Mouse (Mus musculus) kidney, embryonic 14.5 days (tissue): Measurements from ENCODE around the gene Ptpn11. TPM values are rescaled to one million over a fixed set of nuclear protein-coding genes. Genes with fewer than 3 reads are reported as not detected.
A peak's percentile ranks its signal among the peaks of the same experiment; 100 is the strongest.

Experiments
- ATAC-seq: fragments of 200-750 bp; cut with Nextera tagmentation; 2 replicates; pipeline ENCODE4 v1.8.0; 2017; ENCODE audit warnings: moderate number of reproducible peaks, mild to moderate bottlenecking, moderate TSS enrichment, moderate library complexity; ENCODE audit not compliant: low FRiP score, low TSS enrichment
- H3K27ac ChIP-seq: fragments of 300-500 bp; sonication (generic); 2 replicates; pipeline ENCODE4 v1.5.1; 2014; ENCODE audit warnings: low read depth, mild to moderate bottlenecking, low read length, moderate library complexity, mixed read lengths
- H3K27me3 ChIP-seq: fragments of 300-500 bp; sonication (generic); 2 replicates; pipeline ENCODE4 v1.6.1; 2014; ENCODE audit warnings: mild to moderate bottlenecking, low read length; ENCODE audit not compliant: control insufficient read depth, insufficient read depth
- H3K36me3 ChIP-seq: fragments of 300-500 bp; sonication (generic); 2 replicates; pipeline ENCODE4 v1.6.1; 2014; ENCODE audit warnings: low read length, mixed read lengths; ENCODE audit not compliant: control insufficient read depth, insufficient read depth
- H3K4me1 ChIP-seq: fragments of 300-500 bp; sonication (generic); 2 replicates; pipeline ENCODE4 v1.6.1; 2014; ENCODE audit warnings: low read length, mixed read lengths; ENCODE audit not compliant: control insufficient read depth, insufficient read depth
- H3K4me2 ChIP-seq: fragments of 300-500 bp; sonication (generic); replicated peaks from 2 replicates; pipeline ENCODE4 v1.6.1; 2014; ENCODE audit warnings: low read depth, mild to moderate bottlenecking, low read length
- H3K4me3 ChIP-seq: fragments of 300-500 bp; sonication (generic); 2 replicates; pipeline ENCODE4 v1.5.1; 2014; ENCODE audit warnings: mild to moderate bottlenecking, low read length
- H3K9ac ChIP-seq: fragments of 300-500 bp; sonication (generic); 2 replicates; pipeline ENCODE4 v1.6.1; 2014; ENCODE audit warnings: low read depth, mild to moderate bottlenecking, low read length, moderate library complexity
- H3K9me3 ChIP-seq: fragments of 300-500 bp; sonication (generic); 2 replicates; pipeline ENCODE4 v1.6.1; 2016; ENCODE audit warnings: low read length; ENCODE audit not compliant: control insufficient read depth
- WGBS: fragments of 180-500 bp; shearing (Covaris S2); extraction: QIAGEN DNeasy Blood & Tissue Kit; methylation state at CpG from one replicate; pipeline ENCODE4 v1.1.7; 2014; 5-methylcytosine and 5-hydroxymethylcytosine counted together
- polyA plus RNA-seq: library from polyadenylated mRNA; unstranded; fragments of >200 nt; fragmentation: Nextera tagmentation; extraction: Ambion mirVana; gene quantifications from 2 replicates; pipeline ENCODE4 v1.2.1, GENCODE M21; 2014

Ptpn11 gene
- polyA plus RNA-seq, 1 experiment from 2014 or later, result 26.5 TPM

DNA sequence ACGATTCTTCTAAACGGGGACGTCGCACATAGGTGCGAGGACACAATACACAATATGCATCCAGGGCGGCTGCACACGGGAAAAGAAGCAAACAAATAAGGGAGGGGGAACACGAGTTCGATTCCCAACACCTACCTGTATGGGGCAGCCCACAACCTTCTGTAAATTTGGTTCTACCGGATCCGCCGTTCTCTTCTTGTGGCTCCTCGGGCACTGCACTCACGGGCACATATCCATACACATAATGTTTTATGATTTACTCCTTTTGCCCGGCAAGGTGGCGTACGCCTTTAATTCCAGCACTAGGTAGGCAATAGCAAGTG, 348 bp upstream of the Ptpn11 start:
- 9% methylated on average over 17 of the region's 17 CpGs for WGBS
- H3K4me2 ChIP-seq, result peak overlapping the region; percentile 58
- H3K27me3 ChIP-seq, result no peaks in the 10 kb centered on the region
- H3K9ac ChIP-seq, result peak overlapping the region; percentile 95
- no peak for ATAC-seq
- H3K9me3 ChIP-seq, result no peaks in the 10 kb centered on the region
- H3K4me1 ChIP-seq, result peaks cover 3% of the 10 kb centered on the region; the same call in 1 of the 2 replicates
- H3K36me3 ChIP-seq, result no peaks in the 10 kb centered on the region
- peak overlapping the region; percentile 62; the same call in 1 of the 2 replicates for H3K27ac ChIP-seq
- peak overlapping the region; percentile 96 for H3K4me3 ChIP-seq

DNA sequence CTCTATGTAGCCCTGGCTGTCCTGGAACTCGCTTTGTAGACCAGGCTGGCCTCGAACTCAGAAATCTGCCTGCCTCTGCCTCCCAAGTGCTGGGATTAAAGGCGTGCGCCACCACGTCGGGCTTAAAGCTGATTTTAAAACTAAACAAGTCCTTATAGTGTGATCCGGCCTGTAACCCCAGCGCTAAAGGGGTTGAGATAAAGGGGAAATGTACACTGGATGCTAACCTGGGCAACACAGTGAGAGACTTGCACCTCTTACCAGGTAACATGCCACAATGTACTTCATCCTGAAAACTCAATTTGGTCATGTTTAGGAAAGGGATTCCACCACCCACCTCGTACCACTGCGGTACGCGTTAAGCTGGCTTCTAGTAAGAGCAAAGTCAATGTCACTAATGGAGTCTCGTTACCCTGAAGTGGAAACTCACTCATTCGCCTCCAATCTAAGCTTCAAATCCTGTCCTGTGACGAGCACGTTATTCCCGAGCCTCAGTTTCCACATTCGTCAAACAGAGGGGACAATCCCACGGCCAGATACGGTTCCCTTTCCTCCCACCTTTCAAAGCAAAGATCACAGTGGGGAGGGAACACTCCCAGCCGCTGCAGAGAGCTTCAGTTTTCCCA, 874 bp downstream of the Ptpn11 start:
- WGBS, result 32% methylated on average over 21 of the region's 21 CpGs
- no peak for ATAC-seq

DNA sequence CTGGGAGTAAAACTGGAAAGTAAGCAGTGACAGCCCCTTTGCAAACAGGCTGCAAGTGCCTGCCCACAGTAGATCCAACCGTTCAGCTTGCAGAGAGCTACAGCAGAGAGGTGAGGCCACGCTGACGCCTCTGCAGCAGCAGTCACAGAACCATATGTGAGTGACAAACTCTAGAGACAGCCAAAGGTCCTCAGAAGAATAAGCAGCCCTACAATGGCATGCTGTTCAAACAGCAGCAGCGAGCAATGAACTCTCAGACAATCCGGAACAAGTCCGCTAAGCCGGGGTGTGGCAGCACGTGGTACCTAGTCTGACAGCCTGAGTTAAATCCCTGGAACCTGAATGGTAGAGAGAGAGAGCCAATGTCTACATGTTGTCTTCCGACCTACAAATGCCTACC, 2.0 kb downstream of the Ptpn11 start:
- H3K27ac ChIP-seq, result no peak overlapping the region
- no peak overlapping the region for H3K4me3 ChIP-seq
- no peak for ATAC-seq
- H3K36me3 ChIP-seq, result no peaks in the 10 kb centered on the region
- H3K27me3 ChIP-seq, result no peaks in the 10 kb centered on the region
- no peak overlapping the region for H3K9ac ChIP-seq
- H3K4me1 ChIP-seq, result peaks cover 25% of the 10 kb centered on the region
- H3K9me3 ChIP-seq, result no peaks in the 10 kb centered on the region
- no peak overlapping the region for H3K4me2 ChIP-seq
- WGBS, result 90% methylated on average over 9 of the region's 9 CpGs

More for the DNA sequence above, 874 bp downstream of the Ptpn11 start:
- H3K9me3 ChIP-seq, result no peaks in the 10 kb centered on the region
- H3K36me3 ChIP-seq, result no peaks in the 10 kb centered on the region
- H3K27me3 ChIP-seq, result no peaks in the 10 kb centered on the region
- H3K4me2 ChIP-seq, result peak overlapping the region; percentile 80
- peak overlapping the region; percentile 95 for H3K9ac ChIP-seq
- peak overlapping the region; percentile 79 for H3K27ac ChIP-seq
- H3K4me3 ChIP-seq, result peak overlapping the region; percentile 96
- peaks cover 14% of the 10 kb centered on the region for H3K4me1 ChIP-seq

DNA sequence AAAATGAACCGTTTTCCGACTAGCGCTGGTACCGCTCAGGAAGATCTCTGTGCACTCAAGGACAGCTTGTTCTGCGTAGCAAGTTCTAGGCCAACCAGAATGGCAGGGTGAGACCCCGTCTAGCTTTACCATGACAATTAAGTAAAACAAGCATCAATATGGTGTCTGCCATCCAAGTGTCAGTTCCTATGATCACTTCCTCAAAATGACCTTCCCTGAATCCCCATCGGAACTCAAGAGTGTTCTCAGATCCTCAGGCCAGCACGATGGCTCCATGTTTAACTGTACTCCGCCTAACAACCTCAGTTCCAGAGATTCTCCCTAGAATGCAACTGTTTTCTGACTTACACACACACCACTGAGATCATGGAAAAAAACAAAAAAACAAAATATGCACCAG, 2.9 kb downstream of the Ptpn11 start:
- Histone ChIP-seq H3K27ac (no peak overlapping the region), H3K36me3 (no peaks in the 10 kb centered on the region), H3K4me3 (no peak overlapping the region), H3K9ac (no peak overlapping the region), H3K9me3 (no peaks in the 10 kb centered on the region), H3K4me1 (peaks cover 34% of the 10 kb centered on the region), H3K27me3 (no peaks in the 10 kb centered on the region), H3K4me2 (no peak overlapping the region)
- no peak for ATAC-seq
- 87% methylated on average over 9 of the region's 9 CpGs for WGBS

DNA sequence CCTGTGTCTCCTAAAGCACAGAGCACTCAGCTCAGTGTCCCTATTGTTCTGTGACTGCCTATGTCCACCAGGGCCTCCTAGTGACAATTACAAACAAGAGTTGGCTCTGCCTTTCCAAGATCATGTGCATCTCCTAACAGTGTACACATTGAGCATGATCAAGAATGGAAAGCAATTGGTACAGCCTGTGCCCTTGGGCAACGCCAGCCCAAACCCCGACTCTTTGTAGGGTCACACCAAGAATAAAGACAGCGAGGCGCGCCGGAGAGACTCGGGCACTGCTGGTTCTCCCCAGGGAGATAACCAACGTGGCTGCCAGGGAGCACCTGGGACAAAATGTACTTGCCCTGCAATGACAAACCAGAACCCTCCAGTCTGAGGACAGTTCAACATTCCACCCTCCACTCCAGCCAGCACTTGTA, 3.6 kb downstream of the Ptpn11 start:
- H3K4me3 ChIP-seq, result no peak overlapping the region
- 87% methylated on average over 8 of the region's 8 CpGs for WGBS

DNA sequence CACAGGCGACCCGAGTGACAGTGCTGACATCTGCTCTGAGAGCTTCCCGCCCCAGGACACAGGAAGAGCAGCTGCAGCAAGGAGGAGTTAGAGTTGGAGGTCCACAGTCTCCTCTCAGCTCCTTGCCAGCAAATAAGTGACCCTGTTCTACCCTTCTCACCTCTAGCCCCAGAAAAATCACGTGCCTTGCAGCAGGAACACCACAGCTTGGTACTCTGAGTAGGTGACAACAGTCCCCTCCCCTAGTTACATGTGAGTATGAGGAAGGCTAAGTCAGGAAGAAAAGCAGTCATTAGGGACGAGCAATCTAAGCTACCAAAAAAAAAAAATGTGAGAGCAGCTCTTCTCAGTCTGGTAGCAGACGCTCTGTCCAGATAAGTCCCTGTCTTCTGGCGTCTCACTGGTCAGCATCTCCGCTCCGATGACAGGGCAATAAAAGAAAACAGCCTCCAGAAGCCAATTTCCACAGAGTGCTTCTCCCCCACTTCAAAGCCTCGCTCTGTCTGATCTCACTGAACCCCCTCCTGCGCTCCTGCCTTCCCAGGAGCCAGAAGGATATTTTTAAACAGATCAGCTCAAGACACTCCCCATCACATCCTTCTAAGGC, 6.1 kb downstream of the Ptpn11 start:
- Histone ChIP-seq H3K27ac (peak overlapping the region; percentile 69; the same call in 1 of the 2 replicates), H3K4me3 (no peak overlapping the region), H3K36me3 (no peaks in the 10 kb centered on the region), H3K4me2 (no peak overlapping the region; the same call in 1 of the 2 replicates), H3K9ac (no peak overlapping the region), H3K27me3 (no peaks in the 10 kb centered on the region), H3K9me3 (no peaks in the 10 kb centered on the region), H3K4me1 (peaks cover 33% of the 10 kb centered on the region)
- no peak; the same call in 1 of the 2 replicates for ATAC-seq
- 9% methylated on average over 11 of the region's 11 CpGs for WGBS

More for the DNA sequence above, 3.6 kb downstream of the Ptpn11 start:
- Histone ChIP-seq H3K36me3 (no peaks in the 10 kb centered on the region), H3K27ac (no peak overlapping the region), H3K9me3 (no peaks in the 10 kb centered on the region), H3K4me2 (no peak overlapping the region), H3K9ac (no peak overlapping the region), H3K27me3 (no peaks in the 10 kb centered on the region), H3K4me1 (peaks cover 36% of the 10 kb centered on the region)
- ATAC-seq, result no peak

DNA sequence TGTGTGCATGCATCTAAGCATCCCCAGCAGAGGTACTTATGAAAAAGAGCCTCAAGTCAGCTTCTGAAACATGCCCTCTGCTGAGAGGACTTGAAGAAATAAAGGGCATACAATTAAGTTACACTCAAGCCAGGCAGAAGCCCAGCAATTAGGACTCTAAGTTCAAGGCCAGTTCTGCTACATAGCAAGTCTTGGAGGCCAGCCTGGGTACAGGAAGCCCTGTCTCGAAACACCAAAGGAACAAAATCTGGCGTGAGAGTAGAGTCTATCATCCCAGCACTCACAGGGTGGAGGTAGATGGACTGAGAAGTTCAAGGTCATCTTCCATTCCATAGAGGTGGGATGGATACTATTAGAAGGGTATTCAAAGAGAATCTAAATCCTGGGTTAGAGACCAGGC, 6.8 kb downstream of the Ptpn11 start:
- Histone ChIP-seq H3K36me3 (no peaks in the 10 kb centered on the region), H3K27me3 (no peaks in the 10 kb centered on the region), H3K9ac (no peak overlapping the region), H3K9me3 (no peaks in the 10 kb centered on the region), H3K4me2 (no peak overlapping the region), H3K4me1 (peaks cover 33% of the 10 kb centered on the region), H3K4me3 (no peak overlapping the region), H3K27ac (no peak overlapping the region)
- 52% methylated on average over 2 of the region's 2 CpGs for WGBS
- ATAC-seq, result no peak

DNA sequence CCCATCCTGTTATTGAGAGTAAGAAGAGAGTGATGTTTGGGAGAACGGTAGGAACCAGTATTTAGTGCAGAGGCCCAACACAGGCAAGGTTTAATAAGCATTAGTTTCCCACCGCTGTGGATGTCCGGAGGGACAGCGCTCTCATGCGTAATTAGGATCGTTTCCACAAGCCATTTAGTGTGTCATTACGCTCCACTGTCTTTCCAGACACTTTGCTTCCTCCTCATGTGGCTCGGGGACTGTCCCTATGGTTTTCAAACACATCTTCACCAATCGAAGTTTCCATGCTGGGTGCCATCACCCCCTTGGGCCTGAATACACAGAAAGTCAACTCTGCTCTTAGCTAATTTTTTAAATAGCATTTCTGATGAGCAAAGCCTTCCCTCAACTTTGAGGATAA, 7.9 kb downstream of the Ptpn11 start:
- Histone ChIP-seq H3K4me2 (no peak overlapping the region), H3K9me3 (no peaks in the 10 kb centered on the region), H3K36me3 (no peaks in the 10 kb centered on the region), H3K4me3 (no peak overlapping the region), H3K27me3 (no peaks in the 10 kb centered on the region), H3K9ac (no peak overlapping the region), H3K4me1 (peaks cover 33% of the 10 kb centered on the region), H3K27ac (no peak overlapping the region)
- ATAC-seq, result no peak
- 43% methylated on average over 9 of the region's 9 CpGs for WGBS

DNA sequence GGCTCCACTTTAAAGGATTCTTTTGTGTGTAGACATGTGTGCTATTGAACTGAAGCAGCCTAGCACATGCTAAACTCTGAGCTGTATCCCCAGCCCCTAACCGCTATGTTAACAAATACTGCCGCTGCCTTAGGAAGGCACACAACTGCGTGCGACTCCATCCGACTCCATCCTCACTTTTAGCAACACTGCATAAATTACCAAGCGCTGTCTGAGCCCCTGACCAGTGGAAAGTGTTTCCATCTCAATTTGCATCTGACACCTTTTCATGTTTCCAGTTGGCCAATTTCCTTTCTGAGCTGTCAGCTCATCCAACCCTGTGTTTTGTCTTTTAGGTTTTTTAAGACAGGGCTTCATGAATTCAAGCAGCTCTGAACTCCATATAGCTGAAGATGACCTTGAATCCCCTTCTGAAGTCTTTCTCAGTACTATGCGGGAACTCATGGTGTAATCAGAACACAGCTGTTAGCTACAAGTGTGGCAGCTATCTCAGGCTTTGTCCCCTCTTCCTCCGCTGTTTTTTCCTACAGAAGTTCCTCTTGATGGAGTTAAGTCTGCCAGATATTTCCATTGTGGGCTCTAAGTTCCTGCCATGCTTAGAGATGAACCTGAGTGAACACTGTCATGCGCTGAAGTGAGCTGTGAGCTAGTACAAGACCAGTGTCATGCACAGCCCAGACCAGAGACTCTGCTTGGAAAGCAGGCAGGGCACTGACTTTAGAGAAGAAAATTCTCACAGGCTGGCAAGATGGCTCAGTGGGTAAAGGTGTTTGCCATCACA, 11.9 kb downstream of the Ptpn11 start:
- no peak overlapping the region for H3K4me3 ChIP-seq
- WGBS, result 63% methylated on average over 9 of the region's 9 CpGs
- peaks cover 11% of the 10 kb centered on the region; the same call in 1 of the 2 replicates for H3K4me1 ChIP-seq
- H3K9me3 ChIP-seq, result no peaks in the 10 kb centered on the region
- ATAC-seq, result no peak
- no peak overlapping the region for H3K4me2 ChIP-seq
- H3K27me3 ChIP-seq, result no peaks in the 10 kb centered on the region
- no peaks in the 10 kb centered on the region; the same call in 1 of the 2 replicates for H3K36me3 ChIP-seq
- H3K9ac ChIP-seq, result no peak overlapping the region
- no peak overlapping the region for H3K27ac ChIP-seq
